Mouse (Mus musculus) stomach, postnatal 0 days (tissue): ENCODE measurements around the gene Ltb.

Source experiments
- CTCF ChIP-seq: IDR thresholded peaks from 2 replicates; pipeline ENCODE4 v1.5.1; 2016; ENCODE audit warnings: antibody characterized with exemption, low read depth, mild to moderate bottlenecking, moderate library complexity
- EP300 ChIP-seq: optimal IDR thresholded peaks from 2 replicates; pipeline ENCODE3; 2016; ENCODE audit warnings: antibody characterized with exemption

DNA sequence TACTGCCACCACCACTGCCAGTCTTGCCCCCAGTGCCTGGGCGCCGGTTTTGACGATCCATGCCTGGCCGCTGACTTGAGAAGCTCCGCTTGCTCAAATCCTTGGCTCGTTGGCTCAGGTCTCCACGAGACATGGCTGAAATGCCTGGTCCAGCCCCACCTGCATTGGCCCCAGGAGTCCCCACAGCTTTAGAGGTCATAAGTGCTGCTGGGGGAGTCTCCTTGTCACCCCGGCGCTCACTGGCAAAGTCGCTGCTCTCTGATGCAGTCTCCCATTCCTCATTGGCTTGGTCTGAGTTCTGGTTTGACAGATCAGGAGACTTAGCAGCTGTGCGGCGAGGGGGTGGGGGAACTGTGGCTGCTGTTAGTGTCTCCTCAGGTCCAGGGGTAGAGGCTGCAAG lies 38.8 kb upstream of the Ltb start:
- TF ChIP-seq EP300 (no peak), CTCF (no peak)
